Mouse (Mus musculus): ENCODE measurements around the gene Acp1. TPM values are rescaled to one million over a fixed set of nuclear protein-coding genes. Genes with fewer than 3 reads are reported as not detected.
A peak's percentile ranks its signal among the peaks of the same experiment; 100 is the strongest.

Acp1 gene
- polyA plus RNA-seq, 1 experiment from 2014 or later: 202 TPM

- Histone ChIP-seq H3K4me3 (ENCODE audit: low read depth, low read length) (peak overlapping the region; percentile 74), H3K27me3 (ENCODE audit: control insufficient read depth, insufficient read depth, low read length) (no peaks in the 10 kb centered on the region), H3K27ac (replicated peaks; ENCODE audit: low read depth, low read length) (no peak overlapping the region), H3K9me3 (replicated peaks; ENCODE audit: control insufficient read depth, low read length) (no peaks in the 10 kb centered on the region), H3K9ac (replicated peaks; ENCODE audit: low read length) (peak overlapping the region; percentile 62), H3K4me2 (ENCODE audit: low read depth, low read length) (peak overlapping the region; percentile 91), H3K36me3 (replicated peaks; ENCODE audit: control insufficient read depth, insufficient read depth, low read depth, low read length) (no peaks in the 10 kb centered on the region), H3K4me1 (ENCODE audit: control insufficient read depth, insufficient read depth, low read length) (no peaks in the 10 kb centered on the region)
- WGBS: 0% methylated on average over 16 of the region's 19 CpGs
- ATAC-seq (replicated peaks; ENCODE audit: insufficient number of reproducible peaks, low FRiP score, low TSS enrichment, low read depth): peak; percentile 76
- peak; percentile 45 for DNase-seq (ENCODE audit: low spot score)
Observed at GRCm38 (mm10) chr12:30912048-30912381, 626 bp upstream of the Acp1 start.

GRCm38 (mm10) chr12:30910860-30911259, 529 bp downstream of the Acp1 start:
- Histone ChIP-seq H3K9me3 (replicated peaks; ENCODE audit: control insufficient read depth, low read length) (no peaks in the 10 kb centered on the region), H3K4me1 (ENCODE audit: control insufficient read depth, insufficient read depth, low read length) (no peaks in the 10 kb centered on the region), H3K4me3 (ENCODE audit: low read depth, low read length) (peak overlapping the region; percentile 74), H3K27me3 (ENCODE audit: control insufficient read depth, insufficient read depth, low read length) (no peaks in the 10 kb centered on the region), H3K27ac (replicated peaks; ENCODE audit: low read depth, low read length) (no peak overlapping the region), H3K36me3 (replicated peaks; ENCODE audit: control insufficient read depth, insufficient read depth, low read depth, low read length) (no peaks in the 10 kb centered on the region), H3K4me2 (ENCODE audit: low read depth, low read length) (peak overlapping the region; percentile 40), H3K9ac (replicated peaks; ENCODE audit: low read length) (peak overlapping the region; percentile 92)
- DNase-seq (ENCODE audit: low spot score) (peak; percentile 13), ATAC-seq (replicated peaks; ENCODE audit: insufficient number of reproducible peaks, low FRiP score, low TSS enrichment, low read depth) (no peak)
- WGBS: 13% methylated on average over 8 of the region's 8 CpGs

GRCm38 (mm10) chr12:30909881-30910280, 1.5 kb downstream of the Acp1 start:
- H3K27me3 ChIP-seq (ENCODE audit: control insufficient read depth, insufficient read depth, low read length): no peaks in the 10 kb centered on the region
- WGBS: 86% methylated on average over 2 of the region's 2 CpGs
- no peaks in the 10 kb centered on the region for H3K9me3 ChIP-seq (replicated peaks; ENCODE audit: control insufficient read depth, low read length)
- H3K4me3 ChIP-seq (ENCODE audit: low read depth, low read length): no peak overlapping the region
- H3K4me2 ChIP-seq (ENCODE audit: low read depth, low read length): no peak overlapping the region
- no peaks in the 10 kb centered on the region for H3K36me3 ChIP-seq (replicated peaks; ENCODE audit: control insufficient read depth, insufficient read depth, low read depth, low read length)
- no peak overlapping the region for H3K9ac ChIP-seq (replicated peaks; ENCODE audit: low read length)
- DNase-seq (ENCODE audit: low spot score) (no peak), ATAC-seq (replicated peaks; ENCODE audit: insufficient number of reproducible peaks, low FRiP score, low TSS enrichment, low read depth) (no peak)
- no peaks in the 10 kb centered on the region for H3K4me1 ChIP-seq (ENCODE audit: control insufficient read depth, insufficient read depth, low read length)
- no peak overlapping the region for H3K27ac ChIP-seq (replicated peaks; ENCODE audit: low read depth, low read length)

GRCm38 (mm10) chr12:30908658-30909057, 2.7 kb downstream of the Acp1 start:
- H3K9ac ChIP-seq (replicated peaks; ENCODE audit: low read length): no peak overlapping the region
- no peaks in the 10 kb centered on the region for H3K9me3 ChIP-seq (replicated peaks; ENCODE audit: control insufficient read depth, low read length)
- H3K27me3 ChIP-seq (ENCODE audit: control insufficient read depth, insufficient read depth, low read length): no peaks in the 10 kb centered on the region
- DNase-seq (ENCODE audit: low spot score) (no peak), ATAC-seq (replicated peaks; ENCODE audit: insufficient number of reproducible peaks, low FRiP score, low TSS enrichment, low read depth) (no peak)
- no peaks in the 10 kb centered on the region for H3K4me1 ChIP-seq (ENCODE audit: control insufficient read depth, insufficient read depth, low read length)
- no peaks in the 10 kb centered on the region for H3K36me3 ChIP-seq (replicated peaks; ENCODE audit: control insufficient read depth, insufficient read depth, low read depth, low read length)
- H3K27ac ChIP-seq (replicated peaks; ENCODE audit: low read depth, low read length): no peak overlapping the region
- no peak overlapping the region for H3K4me2 ChIP-seq (ENCODE audit: low read depth, low read length)
- no peak overlapping the region for H3K4me3 ChIP-seq (ENCODE audit: low read depth, low read length)
- 93% methylated on average over 1 of the region's 1 CpGs for WGBS

- H3K4me2 ChIP-seq (ENCODE audit: low read depth, low read length): no peak overlapping the region
- H3K27ac ChIP-seq (replicated peaks; ENCODE audit: low read depth, low read length): no peak overlapping the region
- ATAC-seq (replicated peaks; ENCODE audit: insufficient number of reproducible peaks, low FRiP score, low TSS enrichment, low read depth) (no peak; the same call in 1 of the 2 replicates), DNase-seq (ENCODE audit: low spot score) (no peak)
- no peaks in the 10 kb centered on the region for H3K27me3 ChIP-seq (ENCODE audit: control insufficient read depth, insufficient read depth, low read length)
- H3K9ac ChIP-seq (replicated peaks; ENCODE audit: low read length): no peak overlapping the region
- H3K36me3 ChIP-seq (replicated peaks; ENCODE audit: control insufficient read depth, insufficient read depth, low read depth, low read length): no peaks in the 10 kb centered on the region
- no peaks in the 10 kb centered on the region for H3K9me3 ChIP-seq (replicated peaks; ENCODE audit: control insufficient read depth, low read length)
- H3K4me1 ChIP-seq (ENCODE audit: control insufficient read depth, insufficient read depth, low read length): no peaks in the 10 kb centered on the region
- no peak overlapping the region for H3K4me3 ChIP-seq (ENCODE audit: low read depth, low read length)
- WGBS: 89% methylated on average over 4 of the region's 4 CpGs
Observed at GRCm38 (mm10) chr12:30897039-30897438, 14.3 kb downstream of the Acp1 start.

GRCm38 (mm10) chr12:30891438-30891837, 20.0 kb downstream of the Acp1 start:
- Histone ChIP-seq H3K36me3 (replicated peaks; ENCODE audit: control insufficient read depth, insufficient read depth, low read depth, low read length) (no peaks in the 10 kb centered on the region; the same call in 1 of the 2 replicates), H3K4me3 (ENCODE audit: low read depth, low read length) (no peak overlapping the region), H3K4me2 (ENCODE audit: low read depth, low read length) (no peak overlapping the region), H3K4me1 (ENCODE audit: control insufficient read depth, insufficient read depth, low read length) (no peaks in the 10 kb centered on the region), H3K27me3 (ENCODE audit: control insufficient read depth, insufficient read depth, low read length) (no peaks in the 10 kb centered on the region), H3K27ac (replicated peaks; ENCODE audit: low read depth, low read length) (no peak overlapping the region), H3K9ac (replicated peaks; ENCODE audit: low read length) (no peak overlapping the region), H3K9me3 (replicated peaks; ENCODE audit: control insufficient read depth, low read length) (no peaks in the 10 kb centered on the region)
- WGBS: 81% methylated on average over 7 of the region's 7 CpGs
- ATAC-seq (replicated peaks; ENCODE audit: insufficient number of reproducible peaks, low FRiP score, low TSS enrichment, low read depth) (no peak), DNase-seq (ENCODE audit: low spot score) (no peak)

- 41% methylated on average over 5 of the region's 5 CpGs for WGBS
- H3K36me3 ChIP-seq (replicated peaks; ENCODE audit: control insufficient read depth, insufficient read depth, low read depth, low read length): no peaks in the 10 kb centered on the region; the same call in 1 of the 2 replicates
- no peak for ATAC-seq (replicated peaks; ENCODE audit: insufficient number of reproducible peaks, low FRiP score, low TSS enrichment, low read depth)
Observed at GRCm38 (mm10) chr12:30890067-30890466, 21.3 kb downstream of the Acp1 start.

GRCm38 (mm10) chr12:30888003-30888402, 23.4 kb downstream of the Acp1 start:
- 82% methylated on average over 4 of the region's 4 CpGs for WGBS
- Histone ChIP-seq H3K27me3 (ENCODE audit: control insufficient read depth, insufficient read depth, low read length) (peaks cover 16% of the 10 kb centered on the region; the same call in 1 of the 2 replicates), H3K36me3 (replicated peaks; ENCODE audit: control insufficient read depth, insufficient read depth, low read depth, low read length) (no peaks in the 10 kb centered on the region; the same call in 1 of the 2 replicates), H3K4me3 (ENCODE audit: low read depth, low read length) (no peak overlapping the region), H3K9me3 (replicated peaks; ENCODE audit: control insufficient read depth, low read length) (no peaks in the 10 kb centered on the region), H3K27ac (replicated peaks; ENCODE audit: low read depth, low read length) (no peak overlapping the region), H3K4me2 (ENCODE audit: low read depth, low read length) (no peak overlapping the region), H3K4me1 (ENCODE audit: control insufficient read depth, insufficient read depth, low read length) (peaks cover 3% of the 10 kb centered on the region; the same call in 1 of the 2 replicates), H3K9ac (replicated peaks; ENCODE audit: low read length) (no peak overlapping the region)
- DNase-seq (ENCODE audit: low spot score) (no peak), ATAC-seq (replicated peaks; ENCODE audit: insufficient number of reproducible peaks, low FRiP score, low TSS enrichment, low read depth) (no peak)

More at GRCm38 (mm10) chr12:30890067-30890466, 21.3 kb downstream of the Acp1 start:
- DNase-seq (ENCODE audit: low spot score): peak; percentile 89
- H3K27ac ChIP-seq (replicated peaks; ENCODE audit: low read depth, low read length): no peak overlapping the region
- H3K27me3 ChIP-seq (ENCODE audit: control insufficient read depth, insufficient read depth, low read length): peaks cover 4% of the 10 kb centered on the region; the same call in 1 of the 2 replicates
- no peak overlapping the region for H3K4me3 ChIP-seq (ENCODE audit: low read depth, low read length)
- no peak overlapping the region for H3K4me2 ChIP-seq (ENCODE audit: low read depth, low read length)
- no peaks in the 10 kb centered on the region for H3K9me3 ChIP-seq (replicated peaks; ENCODE audit: control insufficient read depth, low read length)
- no peak overlapping the region for H3K9ac ChIP-seq (replicated peaks; ENCODE audit: low read length)
- no peaks in the 10 kb centered on the region for H3K4me1 ChIP-seq (ENCODE audit: control insufficient read depth, insufficient read depth, low read length)

Measured in embryonic facial prominence, embryonic 11.5 days (tissue).